27 mouse cellular contexts compared by ENCODE assay signal in the genomic region with DNA sequence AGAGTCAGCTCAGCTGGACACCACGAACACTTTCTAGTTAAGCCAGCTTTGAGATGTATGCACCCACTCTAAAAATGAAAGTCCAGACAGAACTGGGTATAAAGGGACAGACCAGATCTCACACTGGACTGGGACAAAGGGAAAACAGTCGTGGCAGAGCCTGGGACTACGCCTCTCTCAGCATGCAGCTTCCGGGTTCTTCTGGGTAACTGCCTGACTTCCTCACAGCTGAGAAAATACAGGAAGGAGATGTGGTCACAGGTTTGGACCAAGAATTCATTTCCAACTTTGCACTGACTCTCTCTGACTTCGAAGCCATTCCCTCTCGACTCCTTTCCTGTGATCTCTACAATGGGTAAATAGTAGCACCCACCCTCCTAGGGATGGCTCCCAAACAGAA. TPM values are rescaled to one million over a fixed set of nuclear protein-coding genes. Genes with fewer than 3 reads are reported as not detected.
DNase-seq lines count a peak whose midpoint lies in the region; ATAC-seq and TF ChIP-seq lines count a peak whose summit lies in the region.
"Had no signal": no experiment of that assay in that cellular context is flagged by ENCODE, and none has a peak within 500 bp of the region (broad histone marks: within the 10 kb centered on the region; RNA-seq: fewer than 3 reads in every experiment).

No protein-coding gene starts in this region.

- ATAC-seq in heart, embryonic 11.5 days (replicated peaks; ENCODE audit: insufficient number of reproducible peaks, low FRiP score, low TSS enrichment), result no peak
- no peak for ATAC-seq in intestine, embryonic 15.5 days
- ATAC-seq: forebrain, embryonic 13.5 days; inflammation-experienced regulatory T-cells, adult 6 months; Patski had no signal

- WGBS in heart, embryonic 11.5 days (ENCODE audit: insufficient replicate concordance), result 71% methylated on average over 6 of the region's 6 CpGs
- WGBS in intestine, embryonic 15.5 days, result 79% methylated on average over 6 of the region's 6 CpGs

- no peak for TF ChIP-seq CTCF in left cerebral cortex, adult 2 months (IDR thresholded peaks at IDR 0.05)

- H3K36me3 ChIP-seq in heart, embryonic 11.5 days (ENCODE audit: control insufficient read depth, insufficient read depth, low read length), result no peaks in the 10 kb centered on the region
- H3K36me3 ChIP-seq in intestine, embryonic 15.5 days, result no peaks in the 10 kb centered on the region
- H3K36me3 ChIP-seq: heart, embryonic 15.5 days; hindbrain, embryonic 12.5 days; midbrain, embryonic 12.5 days; stomach, embryonic 15.5 days had no signal

- no peak overlapping the region for H3K4me2 ChIP-seq in heart, embryonic 11.5 days
- H3K4me2 ChIP-seq in intestine, embryonic 15.5 days (replicated peaks), result no peak overlapping the region
- H3K4me2 ChIP-seq: forebrain, embryonic 13.5 days; heart, embryonic 15.5 days; hindbrain, embryonic 12.5 days; midbrain, embryonic 12.5 days; stomach, embryonic 15.5 days had no signal

- no peak overlapping the region for H3K4me3 ChIP-seq in heart, embryonic 11.5 days (ENCODE audit: low read depth, low read length)
- no peak overlapping the region for H3K4me3 ChIP-seq in left cerebral cortex, adult 2 months
- H3K4me3 ChIP-seq in intestine, embryonic 15.5 days (replicated peaks), result no peak overlapping the region
- H3K4me3 ChIP-seq: forebrain, embryonic 13.5 days; heart, embryonic 15.5 days; hindbrain, embryonic 12.5 days; midbrain, embryonic 12.5 days; myocyte; stomach, embryonic 15.5 days had no signal

- no peaks in the 10 kb centered on the region for H3K4me1 ChIP-seq in heart, embryonic 11.5 days (ENCODE audit: control insufficient read depth, insufficient read depth, low read length)
- H3K4me1 ChIP-seq in intestine, embryonic 15.5 days (replicated peaks), result no peaks in the 10 kb centered on the region
- H3K4me1 ChIP-seq: forebrain, embryonic 13.5 days; heart, embryonic 15.5 days; hindbrain, embryonic 12.5 days; midbrain, embryonic 12.5 days; stomach, embryonic 15.5 days had no signal

- H3K27ac ChIP-seq in heart, embryonic 11.5 days (ENCODE audit: low read depth, low read length), result no peak overlapping the region
- no peak overlapping the region for H3K27ac ChIP-seq in left cerebral cortex, adult 2 months
- H3K27ac ChIP-seq in intestine, embryonic 15.5 days, result no peak overlapping the region
- H3K27ac ChIP-seq: forebrain, embryonic 13.5 days; heart, embryonic 15.5 days; hindbrain, embryonic 12.5 days; midbrain, embryonic 12.5 days; stomach, embryonic 15.5 days had no signal

- no peak overlapping the region for H3K9ac ChIP-seq in heart, embryonic 11.5 days (ENCODE audit: low read depth, low read length)
- H3K9ac ChIP-seq in intestine, embryonic 15.5 days, result no peak overlapping the region
- H3K9ac ChIP-seq: forebrain, embryonic 13.5 days; heart, embryonic 15.5 days; hindbrain, embryonic 12.5 days; midbrain, embryonic 12.5 days; stomach, embryonic 15.5 days had no signal

- H3K9me3 ChIP-seq in heart, embryonic 11.5 days (replicated peaks; ENCODE audit: control insufficient read depth, low read length), result no peaks in the 10 kb centered on the region
- no peaks in the 10 kb centered on the region for H3K9me3 ChIP-seq in intestine, embryonic 15.5 days
- H3K9me3 ChIP-seq: forebrain, embryonic 13.5 days; heart, embryonic 15.5 days; hindbrain, embryonic 12.5 days; midbrain, embryonic 12.5 days; stomach, embryonic 15.5 days had no signal

- H3K27me3 ChIP-seq in heart, embryonic 11.5 days (ENCODE audit: control insufficient read depth, insufficient read depth, low read length), result no peaks in the 10 kb centered on the region
- no peaks in the 10 kb centered on the region for H3K27me3 ChIP-seq in intestine, embryonic 15.5 days (replicated peaks)
- H3K27me3 ChIP-seq: forebrain, embryonic 13.5 days; heart, embryonic 15.5 days; hindbrain, embryonic 12.5 days; midbrain, embryonic 12.5 days; stomach, embryonic 15.5 days had no signal

- intact Hi-C loops in left cerebral cortex, adult 2 months (cut with DNase I), result no loop called here

- DNase-seq in heart, adult 9 months (ENCODE audit: low spot score in 2 of 2), result peak; percentile 23 to 35
- DNase-seq in thymus, postnatal 14 days, result peak; percentile 18
- no peak for DNase-seq in thymus, postnatal 10 days (ENCODE audit: low spot score in 2 of 2)
- DNase-seq in lung, postnatal 10 days, result peak; percentile 11
- DNase-seq in left cerebral cortex, adult 2 months (ENCODE audit: extremely low spot score in 1 of 2, low spot score in 2 of 2), result no peak
- DNase-seq in left cerebral cortex, adult 8-10 months (ENCODE audit: low spot score in 2 of 2), result no peak
- DNase-seq: B cell, adult 2 months; cerebellum, postnatal 10 days; gastrocnemius, postnatal 25 days; kidney, adult 9 months; kidney, postnatal 4 days; liver; right cerebral cortex, postnatal 14 days had no signal

RNA-seq across cellular contexts. Expression of a gene that starts 1.6 kb away (rescaled TPM):
- not detected in 2 replicates for polyA plus RNA-seq in heart, embryonic 11.5 days (2014; fragmentation: Nextera tagmentation; extraction: Ambion mirVana)
- total RNA-seq in left cerebral cortex, adult 2 months (2021), result not detected
- polyA plus RNA-seq in intestine, embryonic 15.5 days (2015; fragmentation: Nextera tagmentation; extraction: Ambion mirVana), result not detected in 2 replicates
- not detected for total RNA-seq in left cerebral cortex, adult 8-10 months (2022)
- total RNA-seq: gastrocnemius, postnatal 25 days; layer of hippocampus, postnatal 10 days; left cerebral cortex, postnatal 36 days had no signal
- polyA plus RNA-seq: forebrain, embryonic 13.5 days; heart, embryonic 15.5 days; hindbrain, embryonic 12.5 days; inflammation-experienced regulatory T-cells, adult 6 months; myocyte; Patski; spleen, adult 2 months; stomach, embryonic 15.5 days; urinary bladder, adult 2 months had no signal

Comparison
In these comparisons a context has a peak if more than half of its experiments do, and no peak if none do; other contexts are left out.
1. DNase-seq: peak in heart, adult 9 months (2 of 2), thymus, postnatal 14 days (single experiment) and lung, postnatal 10 days (single experiment); none in thymus, postnatal 10 days (0 of 2), left cerebral cortex, adult 2 months (0 of 2) and left cerebral cortex, adult 8-10 months (0 of 2).